Mouse (Mus musculus) ES-E14 (cell line): ENCODE measurements at regions not wholly inside any gene's neighbourhood (a gene's known extent, or its start where the extent isn't known, plus 50 kb on each side); places are given as distances from the start of the nearest gene placed in this dataset.

Experiments
- CHD2 ChIP-seq: IDR thresholded peaks from 2 replicates; pipeline ENCODE4 v1.6.1; 2014; ENCODE audit warnings: mild to moderate bottlenecking, low read depth, low read length, inconsistent platforms
- ZNF384 ChIP-seq: IDR thresholded peaks from 2 replicates; pipeline ENCODE4 v1.6.1; 2012; ENCODE audit warnings: low read depth, low read length, inconsistent platforms

- no peak for TF ChIP-seq CHD2
- peak; percentile 64; the same call in 1 of the 2 replicates for TF ChIP-seq ZNF384
Measured at GRCm38 (mm10) chr8:107669608-107670007, 81.3 kb upstream of the Psmd7 start.
